Comparison of ENCODE assay signal across 23 mouse cellular contexts in genomic region chr1:54908786-54909185, GRCm38 (mm10). TPM values are rescaled to one million over a fixed set of nuclear protein-coding genes. Genes with fewer than 3 reads are reported as not detected.
DNase-seq lines count a peak whose midpoint lies in the region; ATAC-seq and TF ChIP-seq lines count a peak whose summit lies in the region.
"Had no signal": no experiment of that assay in that cellular context is flagged by ENCODE, and none has a peak within 500 bp of the region (broad histone marks: within the 10 kb centered on the region; RNA-seq: fewer than 3 reads in every experiment).

No protein-coding gene starts in this region.

- no peak for DNase-seq in hindbrain, embryonic 10.5 days (ENCODE audit: low spot score)
- DNase-seq in hindbrain, embryonic 11.5 days (ENCODE audit: low spot score), result no peak
- DNase-seq in stomach, postnatal 0 days (ENCODE audit: low spot score), result no peak
- DNase-seq in right cerebral cortex, postnatal 10 days (ENCODE audit: low spot score in 2 of 2), result no peak
- DNase-seq in heart, adult 8-10 months (ENCODE audit: low spot score), result no peak
- DNase-seq: adrenal gland, postnatal 25 days; cerebellum, adult 9-10 months; gastrocnemius, postnatal 10 days; kidney, adult 2 months; liver; lung, postnatal 14 days; midbrain, embryonic 14.5 days had no signal

- 78% methylated on average over 3 of the region's 3 CpGs for WGBS in hindbrain, embryonic 10.5 days
- WGBS in hindbrain, embryonic 11.5 days, result 82% methylated on average over 3 of the region's 3 CpGs
- WGBS in stomach, embryonic 16.5 days, result 28% methylated on average over 3 of the region's 3 CpGs
- WGBS in stomach, postnatal 0 days, result 17% methylated on average over 3 of the region's 3 CpGs
- 68% methylated on average over 3 of the region's 3 CpGs for WGBS in limb, embryonic 12.5 days

- peak overlapping the region; percentile 16; the same call in 1 of the 2 replicates for H3K27ac ChIP-seq in hindbrain, embryonic 10.5 days
- H3K27ac ChIP-seq in hindbrain, embryonic 11.5 days (ENCODE audit: low read depth, low read length), result no peak overlapping the region
- H3K27ac ChIP-seq in stomach, embryonic 16.5 days (ENCODE audit: low read length), result 0 out of 2 replicates have a peak overlapping the region, but pooled peaks have one; percentile 26
- H3K27ac ChIP-seq in stomach, postnatal 0 days (replicated peaks), result no peak overlapping the region
- H3K27ac ChIP-seq in limb, embryonic 12.5 days, result peak overlapping the region; percentile 66
- H3K27ac ChIP-seq: forebrain, embryonic 13.5 days; hindbrain, embryonic 14.5 days; kidney, postnatal 0 days; liver, embryonic 15.5 days; neural tube, embryonic 13.5 days had no signal

- no peaks in the 10 kb centered on the region for H3K9me3 ChIP-seq in hindbrain, embryonic 10.5 days
- H3K9me3 ChIP-seq in hindbrain, embryonic 11.5 days (ENCODE audit: control insufficient read depth, low read length), result no peaks in the 10 kb centered on the region
- no peaks in the 10 kb centered on the region for H3K9me3 ChIP-seq in stomach, embryonic 16.5 days (replicated peaks; ENCODE audit: control insufficient read depth, low read length)
- H3K9me3 ChIP-seq in stomach, postnatal 0 days (ENCODE audit: control insufficient read depth, low read length), result no peaks in the 10 kb centered on the region
- H3K9me3 ChIP-seq in limb, embryonic 12.5 days, result no peaks in the 10 kb centered on the region
- H3K9me3 ChIP-seq: forebrain, embryonic 13.5 days; liver, embryonic 15.5 days; megakaryocyte, embryonic 14.5 days; neural tube, embryonic 13.5 days had no signal

- no peak for ATAC-seq in hindbrain, embryonic 11.5 days (ENCODE audit: low FRiP score)
- ATAC-seq in stomach, embryonic 16.5 days (ENCODE audit: insufficient read depth, low FRiP score), result no peak
- no peak for ATAC-seq in stomach, postnatal 0 days (ENCODE audit: low FRiP score, low TSS enrichment)
- no peak for ATAC-seq in limb, embryonic 12.5 days (ENCODE audit: insufficient number of reproducible peaks, insufficient read depth, low FRiP score, low TSS enrichment, low read depth)
- ATAC-seq: CD4-positive, CD25-positive, alpha-beta regulatory T cell, adult 4 months; forebrain, embryonic 13.5 days had no signal

- H3K9ac ChIP-seq in hindbrain, embryonic 11.5 days (ENCODE audit: low read depth, low read length), result no peak overlapping the region
- H3K9ac ChIP-seq in stomach, embryonic 16.5 days (ENCODE audit: low read length), result no peak overlapping the region
- H3K9ac ChIP-seq in stomach, postnatal 0 days (ENCODE audit: low read length), result no peak overlapping the region
- no peak overlapping the region for H3K9ac ChIP-seq in limb, embryonic 12.5 days (replicated peaks)
- H3K9ac ChIP-seq: forebrain, embryonic 13.5 days; hindbrain, embryonic 14.5 days; liver, embryonic 15.5 days; neural tube, embryonic 13.5 days had no signal

- no peaks in the 10 kb centered on the region for H3K36me3 ChIP-seq in hindbrain, embryonic 10.5 days
- H3K36me3 ChIP-seq in hindbrain, embryonic 11.5 days (ENCODE audit: control insufficient read depth, insufficient read depth, low read length), result no peaks in the 10 kb centered on the region
- no peaks in the 10 kb centered on the region for H3K36me3 ChIP-seq in stomach, embryonic 16.5 days (ENCODE audit: control insufficient read depth, insufficient read depth, low read length)
- no peaks in the 10 kb centered on the region for H3K36me3 ChIP-seq in stomach, postnatal 0 days (ENCODE audit: control insufficient read depth, insufficient read depth, low read length)
- H3K36me3 ChIP-seq in limb, embryonic 12.5 days, result no peaks in the 10 kb centered on the region
- H3K36me3 ChIP-seq: liver, embryonic 15.5 days; neural tube, embryonic 13.5 days had no signal

- TF ChIP-seq CTCF in stomach, postnatal 0 days (IDR thresholded peaks at IDR 0.05; ENCODE audit: low read depth), result no peak

- H3K4me1 ChIP-seq in hindbrain, embryonic 10.5 days (replicated peaks), result peaks cover 38% of the 10 kb centered on the region
- no peaks in the 10 kb centered on the region for H3K4me1 ChIP-seq in hindbrain, embryonic 11.5 days (replicated peaks; ENCODE audit: control insufficient read depth, insufficient read depth, low read length)
- H3K4me1 ChIP-seq in stomach, embryonic 16.5 days (ENCODE audit: control insufficient read depth, insufficient read depth, low read length), result peaks cover 23% of the 10 kb centered on the region
- no peaks in the 10 kb centered on the region; the same call in 1 of the 2 replicates for H3K4me1 ChIP-seq in stomach, postnatal 0 days (replicated peaks; ENCODE audit: control insufficient read depth, insufficient read depth)
- peaks cover 73% of the 10 kb centered on the region for H3K4me1 ChIP-seq in limb, embryonic 12.5 days (replicated peaks)

- no peaks in the 10 kb centered on the region for H3K27me3 ChIP-seq in hindbrain, embryonic 10.5 days (ENCODE audit: insufficient read depth, poor library complexity, severe bottlenecking)
- no peaks in the 10 kb centered on the region for H3K27me3 ChIP-seq in hindbrain, embryonic 11.5 days (ENCODE audit: control insufficient read depth, insufficient read depth, low read length)
- no peaks in the 10 kb centered on the region for H3K27me3 ChIP-seq in stomach, embryonic 16.5 days (ENCODE audit: control insufficient read depth, insufficient read depth, low read length)
- no peaks in the 10 kb centered on the region for H3K27me3 ChIP-seq in stomach, postnatal 0 days (ENCODE audit: control insufficient read depth, insufficient read depth, low read length)
- H3K27me3 ChIP-seq in limb, embryonic 12.5 days, result no peaks in the 10 kb centered on the region
- H3K27me3 ChIP-seq: forebrain, embryonic 13.5 days; liver, embryonic 15.5 days; megakaryocyte, embryonic 14.5 days; neural tube, embryonic 13.5 days had no signal

- no peak overlapping the region for H3K4me2 ChIP-seq in hindbrain, embryonic 11.5 days (replicated peaks; ENCODE audit: low read depth, low read length)
- no peak overlapping the region for H3K4me2 ChIP-seq in stomach, embryonic 16.5 days (ENCODE audit: low read depth, low read length)
- H3K4me2 ChIP-seq in stomach, postnatal 0 days (replicated peaks; ENCODE audit: low read depth), result no peak overlapping the region
- H3K4me2 ChIP-seq in limb, embryonic 12.5 days, result no peak overlapping the region
- H3K4me2 ChIP-seq: forebrain, embryonic 13.5 days; heart, embryonic 11.5 days; hindbrain, embryonic 14.5 days; liver, embryonic 15.5 days; neural tube, embryonic 13.5 days had no signal

- TF ChIP-seq EP300 in stomach, postnatal 0 days (optimal IDR thresholded peaks at IDR 0.05), result no peak

- no peak overlapping the region for H3K4me3 ChIP-seq in hindbrain, embryonic 10.5 days
- no peak overlapping the region for H3K4me3 ChIP-seq in hindbrain, embryonic 11.5 days (ENCODE audit: low read depth, low read length)
- no peak overlapping the region for H3K4me3 ChIP-seq in stomach, embryonic 16.5 days (replicated peaks; ENCODE audit: low read length)
- no peak overlapping the region for H3K4me3 ChIP-seq in stomach, postnatal 0 days (ENCODE audit: low read depth, low read length)
- H3K4me3 ChIP-seq in limb, embryonic 12.5 days (replicated peaks), result no peak overlapping the region
- H3K4me3 ChIP-seq: erythroblast, embryonic 14.5 days; forebrain, embryonic 13.5 days; liver, embryonic 15.5 days; megakaryocyte, embryonic 14.5 days; neural tube, embryonic 13.5 days had no signal

RNA-seq across cellular contexts. Expression of gene Ankrd44, which starts 17.4 kb away (rescaled TPM):
- 11.0 and 11.9 TPM in 2 replicates for polyA plus RNA-seq in hindbrain, embryonic 10.5 days (2016; fragmentation: Nextera tagmentation; extraction: Ambion mirVana)
- polyA plus RNA-seq in hindbrain, embryonic 11.5 days (2014; fragmentation: Nextera tagmentation; extraction: Ambion mirVana), result 15.1 and 19.4 TPM in 2 replicates
- polyA plus RNA-seq in stomach, embryonic 16.5 days (2015; fragmentation: Nextera tagmentation; extraction: Ambion mirVana), result 13.8 and 14.5 TPM in 2 replicates
- 7.8 and 8.7 TPM in 2 replicates for polyA plus RNA-seq in stomach, postnatal 0 days (2015; fragmentation: Nextera tagmentation; extraction: Ambion mirVana)
- polyA plus RNA-seq in limb, embryonic 12.5 days (2016; fragmentation: Nextera tagmentation; extraction: Ambion mirVana), result 21.6 and 22.2 TPM in 2 replicates
- total RNA-seq in heart, adult 8-10 months (2022), result 10 to 100 TPM in 1 of 4 experiments, 1 to 10 TPM in 3; 6.9 to 13.4 (median 8.3) TPM

Comparison
In these comparisons a context has a peak if more than half of its experiments do, and no peak if none do; other contexts are left out.
1. H3K27ac ChIP-seq: peak in hindbrain, embryonic 10.5 days (single experiment), stomach, embryonic 16.5 days (single experiment) and limb, embryonic 12.5 days (single experiment); none in hindbrain, embryonic 11.5 days (single experiment) and stomach, postnatal 0 days (single experiment).